Comparison of ENCODE assay signal across 14 mouse cellular contexts in genomic region chr19:34920531-34920930, GRCm38 (mm10). TPM values are rescaled to one million over a fixed set of nuclear protein-coding genes. Genes with fewer than 3 reads are reported as not detected.
"Had no signal": no experiment of that assay in that cellular context is flagged by ENCODE, and none has a peak within 500 bp of the region (broad histone marks: within the 10 kb centered on the region; RNA-seq: fewer than 3 reads in every experiment).

No protein-coding gene starts in this region.

- H3K36me3 ChIP-seq: midbrain, embryonic 13.5 days had no signal

- H3K9ac ChIP-seq: limb, embryonic 13.5 days; lung, embryonic 15.5 days; midbrain, embryonic 13.5 days had no signal

- H3K27me3 ChIP-seq: limb, embryonic 13.5 days; liver, embryonic 13.5 days; lung, embryonic 15.5 days; megakaryocyte, embryonic 14.5 days; midbrain, embryonic 13.5 days had no signal

- H3K4me1 ChIP-seq: limb, embryonic 10.5 days had no signal

- ATAC-seq: intestine, postnatal 0 days; liver, postnatal 0 days; midbrain, embryonic 13.5 days had no signal

- H3K27ac ChIP-seq: limb, embryonic 10.5 days; limb, embryonic 13.5 days; midbrain, embryonic 10.5 days; midbrain, embryonic 13.5 days had no signal

- DNase-seq: kidney, postnatal 14 days; lung, postnatal 14 days; thymus, adult 18-20 months; thymus, postnatal 36 days had no signal

- H3K9me3 ChIP-seq: limb, embryonic 10.5 days; limb, embryonic 13.5 days; liver, embryonic 13.5 days; lung, embryonic 15.5 days; megakaryocyte, embryonic 14.5 days; midbrain, embryonic 10.5 days; midbrain, embryonic 13.5 days had no signal

RNA-seq across cellular contexts. Expression of gene Kif20b, which starts 1.6 kb away (rescaled TPM):
- polyA plus RNA-seq: liver, adult 2 months had no signal
